Mouse (Mus musculus) right cerebral cortex, postnatal 36 days (tissue): ENCODE results near the gene Mrc1.

ENCODE experiments used
- DNase-seq, 2 experiments: peaks; one replicate each; pipeline ENCODE4 v3.0.0; 2022; ENCODE audit warnings: low spot score in 2 of 2, mixed read lengths in 1 of 2

The Mrc1 gene

DNA sequence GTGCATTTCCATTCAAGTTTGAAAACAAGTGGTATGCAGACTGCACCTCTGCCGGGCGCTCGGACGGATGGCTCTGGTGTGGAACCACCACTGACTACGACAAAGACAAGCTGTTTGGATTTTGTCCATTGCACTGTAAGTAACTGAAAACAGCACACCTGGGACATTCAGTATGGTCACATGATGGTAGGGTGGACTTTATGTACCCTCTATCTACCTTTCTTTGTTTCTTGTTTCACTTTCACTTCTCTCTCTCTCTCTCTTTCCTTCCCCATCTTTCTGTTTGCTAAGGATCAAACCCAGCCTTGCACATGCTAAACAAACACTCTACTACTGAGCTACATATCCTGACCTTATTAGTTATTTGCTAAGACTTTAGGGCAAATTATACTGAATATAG lies 15.0 kb downstream of the Mrc1 start:
- DNase-seq, result no peak

- DNase-seq, result no peak
Observed at GRCm38 (mm10) chr2:14244668-14245067, 15.5 kb downstream of the Mrc1 start.

- DNase-seq, result no peak
Observed at GRCm38 (mm10) chr2:14249839-14250564, 20.8 kb downstream of the Mrc1 start.

DNA sequence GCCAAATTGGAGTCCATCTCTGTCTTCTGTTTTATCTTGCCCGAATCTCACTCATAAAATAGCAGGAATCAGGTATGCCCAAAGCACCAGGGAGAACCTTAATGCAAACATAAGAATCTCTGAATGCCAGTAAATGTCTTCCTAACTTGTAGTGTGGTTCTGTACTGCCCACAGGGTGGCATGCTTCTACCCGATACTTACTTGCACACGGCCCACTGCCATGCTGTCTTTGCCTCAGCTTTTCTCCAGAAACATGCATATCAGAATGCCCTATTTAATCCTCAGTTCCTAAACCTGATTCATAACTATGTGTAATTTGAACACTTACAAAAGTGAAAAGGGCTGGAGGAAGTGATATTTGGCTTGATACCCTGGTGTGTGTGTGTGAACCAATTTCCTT lies 22.7 kb downstream of the Mrc1 start:
- no peak for DNase-seq

GRCm38 (mm10) chr2:14258345-14258850 lies 29.2 kb downstream of the Mrc1 start:
- no peak for DNase-seq

DNA sequence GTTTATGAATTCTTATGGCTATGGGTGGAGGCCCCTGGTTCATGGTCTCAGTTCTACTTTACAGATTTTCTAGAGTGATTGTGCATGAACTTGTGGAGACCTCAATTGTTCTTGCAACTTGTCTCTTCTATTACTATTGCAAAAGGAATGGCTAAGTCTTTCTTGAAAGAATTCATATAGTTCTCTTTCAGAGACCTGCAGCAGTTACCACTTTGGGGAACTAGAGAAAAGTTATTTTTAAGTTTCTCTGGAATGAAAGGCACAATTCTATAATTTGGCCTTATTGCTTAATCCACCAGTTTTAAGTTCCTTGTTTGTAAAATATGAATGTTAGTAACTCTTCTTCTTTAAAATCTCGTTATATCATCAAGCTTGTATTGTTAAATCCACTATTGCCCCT lies 32.9 kb downstream of the Mrc1 start:
- no peak for DNase-seq

GRCm38 (mm10) chr2:14269160-14269559 lies 40.0 kb downstream of the Mrc1 start:
- no peak for DNase-seq

- DNase-seq, result no peak
Observed at GRCm38 (mm10) chr2:14272088-14272487, 42.9 kb downstream of the Mrc1 start.

DNA sequence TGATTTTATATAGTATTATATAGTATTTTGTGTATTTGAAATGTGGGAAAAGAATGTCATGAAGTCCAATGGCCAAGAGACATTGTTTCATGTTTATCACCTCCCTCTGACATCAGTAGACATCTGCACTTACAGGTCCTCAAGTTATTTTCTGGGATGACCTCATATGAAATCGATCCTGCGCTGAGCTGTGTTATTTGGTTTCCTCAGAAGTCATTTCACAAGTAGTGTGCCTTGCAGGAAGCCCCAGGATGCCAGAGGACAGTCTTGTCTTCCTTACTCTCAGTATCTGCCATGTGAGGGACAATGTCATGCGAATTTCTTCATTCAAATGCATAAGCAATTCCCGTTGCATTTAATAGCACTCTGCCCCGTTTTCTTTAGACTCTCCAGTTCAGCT lies 46.6 kb downstream of the Mrc1 start:
- no peak for DNase-seq

DNA sequence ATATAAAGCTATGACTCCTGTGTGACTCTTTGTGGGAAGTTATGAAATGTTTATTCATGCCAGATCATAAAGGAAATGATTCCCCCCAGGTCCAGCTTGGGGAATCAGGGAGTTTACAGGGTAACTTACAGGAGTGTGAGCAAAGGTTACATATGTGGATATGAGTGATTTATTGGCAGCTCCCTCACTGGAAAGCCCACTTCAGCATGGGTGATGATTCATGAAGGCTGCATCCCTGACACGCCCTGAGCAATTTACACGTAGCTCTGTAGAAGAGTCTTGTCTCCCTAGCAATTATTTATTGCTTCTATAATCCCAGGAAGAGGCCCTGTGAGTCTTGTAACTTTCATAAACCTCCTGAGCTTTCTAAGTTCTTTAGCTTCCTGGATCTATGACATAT lies 50.1 kb downstream of the Mrc1 start:
- DNase-seq, result no peak

- no peak for DNase-seq
Observed at GRCm38 (mm10) chr2:14279795-14280194, 50.6 kb downstream of the Mrc1 start.

GRCm38 (mm10) chr2:14295334-14295733 lies 66.1 kb downstream of the Mrc1 start:
- DNase-seq, result peak; percentile 61 to 77

DNA sequence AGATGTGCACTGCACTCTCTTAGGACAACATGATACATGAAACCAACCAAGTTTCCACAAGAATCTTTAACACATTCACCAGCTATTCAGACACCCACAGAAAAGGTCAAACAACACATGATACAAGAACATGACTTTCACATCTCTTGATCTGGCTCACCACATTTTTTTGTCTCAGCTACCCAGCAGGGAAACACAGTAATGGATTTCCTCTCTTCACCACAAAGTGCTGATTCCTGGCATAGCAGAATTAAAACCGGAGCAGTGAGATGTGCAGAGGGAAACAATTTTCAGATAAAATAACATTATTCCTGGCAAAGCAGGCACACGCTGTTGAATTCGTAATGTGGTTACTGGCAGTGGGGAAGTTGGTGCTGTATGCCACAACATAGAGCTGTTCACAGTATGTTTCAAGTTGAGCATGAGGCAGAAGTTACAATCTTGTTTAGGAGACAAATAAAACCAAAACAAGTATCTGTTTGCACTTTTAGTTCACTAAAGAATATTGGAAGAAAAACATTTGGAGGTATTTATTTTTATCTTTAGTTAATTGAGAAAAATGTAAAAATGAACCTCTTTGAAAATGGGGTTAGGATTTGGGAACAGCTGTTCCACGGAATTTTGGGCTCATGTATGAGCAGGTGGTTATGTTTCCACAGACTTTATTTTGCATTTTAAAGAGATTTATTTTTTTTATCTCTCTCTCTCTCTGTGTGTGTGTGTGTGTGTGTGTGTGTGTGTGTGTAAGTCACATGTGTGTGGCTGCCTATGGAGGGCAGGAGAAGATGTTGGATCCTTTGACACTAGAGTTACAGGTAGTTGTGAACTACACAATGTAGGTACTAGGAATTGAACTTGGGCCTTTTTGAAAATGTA lies 83.6 kb downstream of the Mrc1 start:
- no peak for DNase-seq

DNA sequence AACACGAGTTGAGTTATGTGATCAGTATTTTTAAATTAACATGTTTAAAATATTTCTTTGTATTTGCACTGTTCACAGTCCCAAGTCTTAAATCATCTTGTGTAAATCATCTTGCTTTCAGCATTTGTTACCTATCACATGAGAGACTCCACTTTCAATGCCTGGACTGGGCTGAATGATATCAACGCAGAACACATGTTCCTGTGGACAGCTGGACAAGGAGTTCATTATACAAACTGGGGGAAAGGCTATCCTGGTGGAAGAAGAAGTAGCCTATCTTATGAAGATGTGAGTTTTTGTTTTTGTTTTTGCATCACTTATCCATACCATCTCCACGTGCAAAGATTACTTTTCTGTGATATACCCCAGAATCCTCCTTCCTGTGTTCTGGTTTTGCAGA lies 85.9 kb downstream of the Mrc1 start:
- DNase-seq, result no peak

DNA sequence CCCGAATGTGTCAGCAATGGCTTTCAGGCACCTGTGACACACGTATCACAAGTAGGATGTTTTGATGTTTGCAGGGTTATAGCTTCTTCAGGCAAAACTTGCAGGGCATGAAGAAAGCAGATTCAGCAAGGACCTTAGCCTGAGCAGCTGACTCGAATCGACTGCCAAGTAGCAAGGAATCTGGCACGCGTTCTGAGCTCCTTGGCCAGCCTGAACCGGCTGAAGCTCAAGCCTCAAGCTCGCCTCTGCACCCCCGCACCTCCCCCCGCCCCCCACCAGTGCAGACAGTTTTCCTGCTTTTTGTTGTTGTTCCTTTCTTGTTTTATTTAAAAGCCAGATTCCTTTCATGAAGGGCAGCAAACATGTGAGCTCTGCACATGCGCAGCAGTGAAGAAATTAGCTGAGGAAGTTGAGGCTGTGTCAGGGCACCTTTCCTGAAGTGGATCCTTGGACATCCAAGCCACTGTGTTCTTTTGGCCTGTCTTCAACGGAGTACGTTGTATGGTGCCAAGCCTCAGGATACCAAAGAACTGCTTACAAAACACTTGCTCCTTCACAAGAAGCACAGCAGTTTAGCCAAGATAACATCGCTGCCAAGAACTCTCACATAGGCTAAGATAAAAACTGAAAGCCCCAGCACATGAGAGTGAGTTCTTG lies 112.6 kb downstream of the Mrc1 start:
- peak; percentile 45 to 50 for DNase-seq

DNA sequence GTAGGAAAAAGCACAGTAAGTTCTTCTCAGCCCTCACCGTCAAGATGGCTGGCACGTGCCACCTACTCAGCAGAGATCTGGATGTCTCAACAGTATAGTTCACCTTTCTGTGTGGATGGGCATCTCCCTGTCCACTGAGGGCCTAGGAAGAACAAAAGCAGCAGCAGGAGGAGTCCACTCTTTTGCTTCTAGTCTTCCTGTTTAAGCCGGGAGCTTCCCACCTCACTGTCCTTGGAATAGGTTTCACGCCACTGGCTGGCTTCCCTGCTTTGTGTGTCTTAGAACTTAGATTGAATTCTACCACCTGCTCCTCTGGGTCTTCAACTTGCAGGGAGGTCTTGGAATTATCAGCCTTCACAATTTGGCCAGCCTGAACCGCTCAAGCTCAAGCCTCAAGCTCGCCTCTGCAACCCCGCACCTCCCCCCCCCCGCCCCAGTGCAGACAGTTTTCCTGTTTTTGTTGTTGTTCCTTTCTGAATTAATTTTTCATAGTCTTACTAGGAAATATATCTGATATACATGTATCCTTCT lies 113.2 kb downstream of the Mrc1 start:
- DNase-seq, result no peak
